ENCODE assay signal across 8 mouse cellular contexts in genomic region chr19:4147782-4148490, GRCm38 (mm10). TPM values are rescaled to one million over a fixed set of nuclear protein-coding genes. Genes with fewer than 3 reads are reported as not detected.
A peak's percentile ranks its signal among the peaks of the same experiment; 100 is the strongest.
DNase-seq lines count a peak whose midpoint lies in the region; ATAC-seq and TF ChIP-seq lines count a peak whose summit lies in the region.

No protein-coding gene starts in this region.

- intact Hi-C loops in left cerebral cortex, postnatal 14 days (cut with DNase I): no loop called here

- 50% methylated on average over 9 of the region's 9 CpGs for WGBS in liver, adult 2 months
- 40% methylated on average over 9 of the region's 9 CpGs for whole genome bisulfite sequencing in intestine, embryonic 16.5 days
- WGBS in neural tube, embryonic 14.5 days: 35% methylated on average over 9 of the region's 9 CpGs

- H3K4me3 ChIP-seq in liver, adult 2 months (ENCODE audit: insufficient read depth, low read depth, low read length): no peak overlapping the region; the same call in 1 of the 2 replicates
- peak overlapping the region; percentile 17; the same call in 1 of the 2 replicates for H3K4me3 ChIP-seq in embryonic fibroblast, embryonic 13.5 days (ENCODE audit: insufficient read depth, low read length)
- peak overlapping the region; percentile 82 for H3K4me3 ChIP-seq in intestine, embryonic 16.5 days (ENCODE audit: low read length)
- peak overlapping the region; percentile 90 for H3K4me3 ChIP-seq in neural tube, embryonic 14.5 days (ENCODE audit: low read depth, low read length)

- peak overlapping the region; percentile 31 for H3K9ac ChIP-seq in liver, adult 2 months (ENCODE audit: low read depth, low read length)
- H3K9ac ChIP-seq in intestine, embryonic 16.5 days (ENCODE audit: low read depth, low read length): peak overlapping the region; percentile 95; the same call in 1 of the 2 replicates
- H3K9ac ChIP-seq in neural tube, embryonic 14.5 days (replicated peaks; ENCODE audit: low read depth, low read length): peak overlapping the region; percentile 76

- H3K4me1 ChIP-seq in liver, adult 2 months (ENCODE audit: control insufficient read depth, insufficient read depth, low read length): peaks cover 18% of the 10 kb centered on the region
- H3K4me1 ChIP-seq in embryonic fibroblast, embryonic 13.5 days (ENCODE audit: control insufficient read depth, insufficient read depth, low read length): no peaks in the 10 kb centered on the region
- H3K4me1 ChIP-seq in intestine, embryonic 16.5 days (ENCODE audit: control insufficient read depth, insufficient read depth, low read length): peaks cover 22% of the 10 kb centered on the region
- H3K4me1 ChIP-seq in neural tube, embryonic 14.5 days (ENCODE audit: control insufficient read depth, insufficient read depth, low read length): peaks cover 20% of the 10 kb centered on the region

- DNase-seq in liver, adult 2 months (ENCODE audit: extremely low read depth, low read depth, low spot score): peak; percentile 84
- DNase-seq in liver: no peak
- DNase-seq in adrenal gland, adult 18-20 months (ENCODE audit: low spot score in 2 of 2): no peak
- no peak for DNase-seq in left cerebral cortex, postnatal 14 days (ENCODE audit: low spot score in 2 of 2)
- DNase-seq in thymus, postnatal 10 days (ENCODE audit: low spot score in 2 of 2): no peak

- peak overlapping the region; percentile 32; the same call in 1 of the 2 replicates for H3K4me2 ChIP-seq in intestine, embryonic 16.5 days (ENCODE audit: low read depth, low read length)
- peak overlapping the region; percentile 89 for H3K4me2 ChIP-seq in neural tube, embryonic 14.5 days (ENCODE audit: low read depth, low read length)

- 0 out of 2 replicates have a peak, but pooled peaks cover 2% of the 10 kb centered on the region for H3K36me3 ChIP-seq in liver, adult 2 months (ENCODE audit: control insufficient read depth, insufficient read depth, low read length)
- peaks cover 14% of the 10 kb centered on the region for H3K36me3 ChIP-seq in intestine, embryonic 16.5 days (ENCODE audit: control insufficient read depth, insufficient read depth, low read length)
- H3K36me3 ChIP-seq in neural tube, embryonic 14.5 days (ENCODE audit: control insufficient read depth, insufficient read depth, low read length): peaks cover 12% of the 10 kb centered on the region; the same call in 1 of the 2 replicates

- no peak for TF ChIP-seq CTCF in liver, adult 2 months (IDR thresholded peaks at IDR 0.05; ENCODE audit: low read depth, low read length)
- TF ChIP-seq CTCF in embryonic fibroblast, embryonic 13.5 days (IDR thresholded peaks at IDR 0.05; ENCODE audit: borderline replicate concordance, insufficient read depth, low read length): no peak

- H3K27me3 ChIP-seq in liver, adult 2 months (ENCODE audit: control insufficient read depth, insufficient read depth, low read length): no peaks in the 10 kb centered on the region
- H3K27me3 ChIP-seq in intestine, embryonic 16.5 days (replicated peaks; ENCODE audit: control insufficient read depth, insufficient read depth, low read length): no peaks in the 10 kb centered on the region
- no peaks in the 10 kb centered on the region for H3K27me3 ChIP-seq in neural tube, embryonic 14.5 days (ENCODE audit: control insufficient read depth, insufficient read depth, low read length)

- ATAC-seq in intestine, embryonic 16.5 days: no peak; the same call in 1 of the 2 replicates
- peak; percentile 35 for ATAC-seq in neural tube, embryonic 14.5 days (ENCODE audit: low read depth)

- no peak for TF ChIP-seq POLR2A in liver, adult 2 months (IDR thresholded peaks at IDR 0.05; ENCODE audit: extremely low read depth, insufficient read depth, low read length)
- no peak for TF ChIP-seq POLR2A in embryonic fibroblast, embryonic 13.5 days (IDR thresholded peaks at IDR 0.05; ENCODE audit: low read depth, low read length)

- H3K79me2 ChIP-seq in liver, adult 2 months (ENCODE audit: control insufficient read depth, insufficient read depth, low read length): peaks cover 15% of the 10 kb centered on the region; the same call in 1 of the 2 replicates

- no peaks in the 10 kb centered on the region for H3K9me3 ChIP-seq in intestine, embryonic 16.5 days (ENCODE audit: control insufficient read depth, low read length)
- H3K9me3 ChIP-seq in neural tube, embryonic 14.5 days (ENCODE audit: control insufficient read depth, low read length): no peaks in the 10 kb centered on the region

- H3K27ac ChIP-seq in liver, adult 2 months (replicated peaks; ENCODE audit: insufficient read depth, low read depth, low read length): peak overlapping the region; percentile 11
- H3K27ac ChIP-seq in embryonic fibroblast, embryonic 13.5 days (ENCODE audit: insufficient read depth, low read length): no peak overlapping the region
- no peak overlapping the region for H3K27ac ChIP-seq in intestine, embryonic 16.5 days (ENCODE audit: low read length)
- peak overlapping the region; percentile 67; the same call in 1 of the 2 replicates for H3K27ac ChIP-seq in neural tube, embryonic 14.5 days (ENCODE audit: low read depth, low read length)

RNA-seq across cellular contexts. Expression of gene Coro1b, which starts 0.5 kb away (rescaled TPM):
- total RNA-seq in liver, adult 2 months (2014; rRNA removed): 66.1 and 72.6 TPM in 2 replicates
- polyA plus RNA-seq in liver, adult 2 months (2012; rRNA removed): 109 and 114 TPM in 2 replicates
- polyA plus RNA-seq in embryonic fibroblast, embryonic 13.5 days (2011; ENCODE audit: insufficient read length, low read depth, missing spikeins): 143 and 179 TPM in 2 replicates
- 264 and 288 TPM in 2 replicates for polyA plus RNA-seq in intestine, embryonic 16.5 days (2015; fragmentation: Nextera tagmentation; extraction: Ambion mirVana)
- 86.9 and 105 TPM in 2 replicates for polyA plus RNA-seq in neural tube, embryonic 14.5 days (2014; fragmentation: Nextera tagmentation; extraction: Ambion mirVana)
- 100 to 1,000 TPM; 145 to 150 TPM for total RNA-seq in adrenal gland, adult 18-20 months (2021)
- total RNA-seq in left cerebral cortex, postnatal 14 days (2021): 10 to 100 TPM; 80.7 to 87.5 TPM

RNA-seq across cellular contexts. Expression of gene Cabp4, which starts 4.1 kb away (rescaled TPM):
- total RNA-seq in liver, adult 2 months (2014; rRNA removed): 0.37 TPM in 1 of 2 replicates, not detected in the other
- polyA plus RNA-seq in liver, adult 2 months (2012; rRNA removed): not detected in 2 replicates
- polyA plus RNA-seq in embryonic fibroblast, embryonic 13.5 days (2011; ENCODE audit: insufficient read length, low read depth, missing spikeins): not detected in 2 replicates
- polyA plus RNA-seq in intestine, embryonic 16.5 days (2015; fragmentation: Nextera tagmentation; extraction: Ambion mirVana): 0.11 and 0.20 TPM in 2 replicates
- 0.13 and 0.31 TPM in 2 replicates for polyA plus RNA-seq in neural tube, embryonic 14.5 days (2014; fragmentation: Nextera tagmentation; extraction: Ambion mirVana)
- under 1 TPM; 0.16 to 0.60 TPM for total RNA-seq in adrenal gland, adult 18-20 months (2021)
- total RNA-seq in left cerebral cortex, postnatal 14 days (2021): under 1 TPM; 0.11 to 0.23 TPM

RNA-seq across cellular contexts. Expression of gene Ptprcap, which starts 5.5 kb away (rescaled TPM):
- total RNA-seq in liver, adult 2 months (2014; rRNA removed): 1.7 and 4.1 TPM in 2 replicates
- 6.9 and 8.2 TPM in 2 replicates for polyA plus RNA-seq in liver, adult 2 months (2012; rRNA removed)
- polyA plus RNA-seq in embryonic fibroblast, embryonic 13.5 days (2011; ENCODE audit: insufficient read length, low read depth, missing spikeins): 0.50 TPM in 1 of 2 replicates, not detected in the other
- polyA plus RNA-seq in intestine, embryonic 16.5 days (2015; fragmentation: Nextera tagmentation; extraction: Ambion mirVana): 5.8 and 6.7 TPM in 2 replicates
- 0.51 and 1.0 TPM in 2 replicates for polyA plus RNA-seq in neural tube, embryonic 14.5 days (2014; fragmentation: Nextera tagmentation; extraction: Ambion mirVana)
- 1 to 10 TPM; 3.2 to 3.3 TPM for total RNA-seq in adrenal gland, adult 18-20 months (2021)
- total RNA-seq in left cerebral cortex, postnatal 14 days (2021): 1 to 10 TPM; 1.0 to 1.5 TPM

RNA-seq across cellular contexts. Expression of gene Gpr152, which starts 8.3 kb away (rescaled TPM):
- not detected in 2 replicates for total RNA-seq in liver, adult 2 months (2014; rRNA removed)
- 0.02 TPM in 2 replicates for polyA plus RNA-seq in liver, adult 2 months (2012; rRNA removed)
- polyA plus RNA-seq in embryonic fibroblast, embryonic 13.5 days (2011; ENCODE audit: insufficient read length, low read depth, missing spikeins): not detected in 2 replicates
- polyA plus RNA-seq in intestine, embryonic 16.5 days (2015; fragmentation: Nextera tagmentation; extraction: Ambion mirVana): 0.04 TPM in 1 of 2 replicates, not detected in the other
- not detected in 2 replicates for polyA plus RNA-seq in neural tube, embryonic 14.5 days (2014; fragmentation: Nextera tagmentation; extraction: Ambion mirVana)
- total RNA-seq in adrenal gland, adult 18-20 months (2021): not detected
- total RNA-seq in left cerebral cortex, postnatal 14 days (2021): not detected

RNA-seq across cellular contexts. Expression of gene Rps6kb2, which starts 15.2 kb away (rescaled TPM):
- total RNA-seq in liver, adult 2 months (2014; rRNA removed): 7.2 and 7.4 TPM in 2 replicates
- 28.3 and 31.6 TPM in 2 replicates for polyA plus RNA-seq in liver, adult 2 months (2012; rRNA removed)
- polyA plus RNA-seq in embryonic fibroblast, embryonic 13.5 days (2011; ENCODE audit: insufficient read length, low read depth, missing spikeins): 18.7 and 35.9 TPM in 2 replicates
- polyA plus RNA-seq in intestine, embryonic 16.5 days (2015; fragmentation: Nextera tagmentation; extraction: Ambion mirVana): 43.9 and 49.7 TPM in 2 replicates
- polyA plus RNA-seq in neural tube, embryonic 14.5 days (2014; fragmentation: Nextera tagmentation; extraction: Ambion mirVana): 40.9 and 45.1 TPM in 2 replicates
- total RNA-seq in adrenal gland, adult 18-20 months (2021): 10 to 100 TPM; 30.2 to 36.3 TPM
- total RNA-seq in left cerebral cortex, postnatal 14 days (2021): 10 to 100 TPM; 39.5 to 39.9 TPM

Comparison
In these comparisons a context has a peak if more than half of its experiments do, and no peak if none do; other contexts are left out.
1. H3K27ac ChIP-seq: peak in liver, adult 2 months (single experiment) and neural tube, embryonic 14.5 days (single experiment); none in embryonic fibroblast, embryonic 13.5 days (single experiment) and intestine, embryonic 16.5 days (single experiment).
2. H3K9ac ChIP-seq: peak in every context shown above with its lines; median percentile 95 in intestine, embryonic 16.5 days; 76 in neural tube, embryonic 14.5 days; 31 in liver, adult 2 months.